Comparison of ENCODE assay signal across 8 mouse cellular contexts in the genomic region with DNA sequence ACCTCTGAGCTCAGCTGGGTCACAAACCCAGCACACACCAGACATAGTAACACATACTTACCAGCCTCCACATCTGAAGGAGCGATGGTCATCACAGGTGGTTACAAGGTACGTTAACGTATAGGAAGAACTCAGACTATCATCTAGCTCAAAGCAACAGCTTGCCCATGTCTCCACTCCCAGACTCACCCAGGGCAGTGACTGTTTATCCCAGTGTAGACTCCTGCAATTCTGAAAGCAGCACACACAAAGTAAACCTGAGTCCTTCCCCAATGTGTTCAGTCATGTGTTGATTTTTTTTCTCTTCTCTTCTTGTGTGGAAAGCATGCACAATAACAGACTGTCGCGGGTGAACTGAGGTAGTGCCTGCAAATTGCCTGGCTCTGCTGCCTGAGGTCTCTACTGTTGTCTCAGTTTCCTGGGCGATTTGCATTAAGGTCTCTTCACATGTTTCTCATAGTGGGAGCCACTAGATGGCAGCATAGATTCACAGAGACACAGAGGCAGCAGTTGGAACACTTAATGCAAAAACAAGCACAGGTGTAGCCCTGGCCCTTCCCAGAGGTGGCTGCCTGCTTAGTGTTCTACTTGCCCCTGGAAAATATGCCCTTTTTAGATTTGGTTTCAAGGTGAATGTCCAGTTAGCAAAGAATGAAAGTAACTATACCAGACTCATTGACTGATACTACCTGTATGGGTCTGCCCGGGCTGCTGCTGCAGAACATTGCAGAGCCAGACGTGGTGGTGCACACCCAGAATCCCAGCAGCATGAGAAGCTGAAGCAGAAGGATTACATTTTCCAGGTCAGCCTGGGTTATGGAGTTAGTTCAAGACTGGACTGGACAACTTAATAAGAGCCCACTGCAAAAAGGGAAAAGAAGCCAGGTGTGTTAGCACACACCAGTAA. TPM values are rescaled to one million over a fixed set of nuclear protein-coding genes. Genes with fewer than 3 reads are reported as not detected.
DNase-seq lines count a peak whose midpoint lies in the region; ATAC-seq and TF ChIP-seq lines count a peak whose summit lies in the region.

No protein-coding gene starts in this region.

- H3K27me3 ChIP-seq in liver, postnatal 0 days (ENCODE audit: insufficient read depth, low read length) = no peaks in the 10 kb centered on the region
- no peaks in the 10 kb centered on the region for H3K27me3 ChIP-seq in neural tube, embryonic 14.5 days (ENCODE audit: control insufficient read depth, insufficient read depth, low read length)

- H3K9ac ChIP-seq in liver, postnatal 0 days (replicated peaks) = no peak overlapping the region
- no peak overlapping the region for H3K9ac ChIP-seq in neural tube, embryonic 14.5 days (replicated peaks; ENCODE audit: low read depth, low read length)

- 51% methylated on average over 8 of the region's 8 CpGs for WGBS in liver, postnatal 0 days (ENCODE audit: insufficient replicate concordance)
- 51% methylated on average over 8 of the region's 8 CpGs for WGBS in neural tube, embryonic 14.5 days

- DNase-seq in adrenal gland, postnatal 10 days = peak; percentile 78
- DNase-seq in embryo, embryonic 9.5 days (ENCODE audit: extremely low spot score) = peak; percentile 77
- peak; percentile 55 to 74 for DNase-seq in heart, postnatal 14 days
- peak; percentile 75 to 78 for DNase-seq in kidney, postnatal 36 days
- peak; percentile 71 for DNase-seq in liver, postnatal 0 days
- DNase-seq in thymus, postnatal 10 days (ENCODE audit: low spot score in 2 of 2) = peak; percentile 46 to 78

- peaks cover 11% of the 10 kb centered on the region for H3K4me1 ChIP-seq in liver, postnatal 0 days (ENCODE audit: insufficient read depth)
- H3K4me1 ChIP-seq in neural tube, embryonic 14.5 days (ENCODE audit: control insufficient read depth, insufficient read depth, low read length) = no peaks in the 10 kb centered on the region

- intact Hi-C loops in heart, postnatal 14 days (cut with DNase I) = loop anchor here (1.0 to 10.0 kb wide), 2 partner anchors 288 to 390 kb away; no protein-coding TSS in a partner anchor

- ATAC-seq in CD4-positive, CD25-positive, alpha-beta regulatory T cell, adult 4 months = peak; percentile 81
- no peak for ATAC-seq in liver, postnatal 0 days
- ATAC-seq in neural tube, embryonic 14.5 days (ENCODE audit: low read depth) = peak; percentile 83

- no peak overlapping the region for H3K4me3 ChIP-seq in liver, postnatal 0 days (ENCODE audit: low read depth, low read length)
- no peak overlapping the region for H3K4me3 ChIP-seq in neural tube, embryonic 14.5 days (ENCODE audit: low read depth, low read length)

- H3K4me2 ChIP-seq in liver, postnatal 0 days (ENCODE audit: low read depth, low read length) = no peak overlapping the region
- no peak overlapping the region for H3K4me2 ChIP-seq in neural tube, embryonic 14.5 days (ENCODE audit: low read depth, low read length)

- TF ChIP-seq CTCF in liver, postnatal 0 days (IDR thresholded peaks at IDR 0.05; ENCODE audit: low read depth) = peak; percentile 96

- H3K27ac ChIP-seq in liver, postnatal 0 days (ENCODE audit: low read depth) = no peak overlapping the region
- H3K27ac ChIP-seq in neural tube, embryonic 14.5 days (ENCODE audit: low read depth, low read length) = no peak overlapping the region

- H3K9me3 ChIP-seq in liver, postnatal 0 days (ENCODE audit: low read length) = no peaks in the 10 kb centered on the region
- H3K9me3 ChIP-seq in neural tube, embryonic 14.5 days (ENCODE audit: control insufficient read depth, low read length) = no peaks in the 10 kb centered on the region

- no peaks in the 10 kb centered on the region for H3K36me3 ChIP-seq in liver, postnatal 0 days (replicated peaks; ENCODE audit: insufficient read depth, low read length)
- no peaks in the 10 kb centered on the region for H3K36me3 ChIP-seq in neural tube, embryonic 14.5 days (ENCODE audit: control insufficient read depth, insufficient read depth, low read length)

- no peak for TF ChIP-seq EP300 in liver, postnatal 0 days (IDR thresholded peaks at IDR 0.05; ENCODE audit: low read depth)

RNA-seq across cellular contexts. Expression of a gene that starts 11.8 kb away (rescaled TPM):
- polyA plus RNA-seq in CD4-positive, CD25-positive, alpha-beta regulatory T cell, adult 4 months (2017; shearing (Covaris generic)) = not detected
- total RNA-seq in adrenal gland, postnatal 10 days (2021) = 1 to 10 TPM; 1.7 to 2.0 TPM
- under 1 TPM; 0.48 to 0.63 TPM for total RNA-seq in heart, postnatal 14 days (2021)
- polyA plus RNA-seq in liver, postnatal 0 days (2015; fragmentation: Nextera tagmentation; extraction: Ambion mirVana) = 0.70 and 1.3 TPM in 2 replicates
- not detected in 2 replicates for polyA plus RNA-seq in neural tube, embryonic 14.5 days (2014; fragmentation: Nextera tagmentation; extraction: Ambion mirVana)

RNA-seq across cellular contexts. Expression of a gene that starts 38.8 kb away (rescaled TPM):
- under 1 TPM in 1 of 2 experiments, not detected in 1; 0.52 TPM for polyA plus RNA-seq in CD4-positive, CD25-positive, alpha-beta regulatory T cell, adult 4 months (2017; shearing (Covaris generic))
- 10 to 100 TPM; 30.2 to 38.2 TPM for total RNA-seq in adrenal gland, postnatal 10 days (2021)
- 10 to 100 TPM; 42.6 to 52.3 TPM for total RNA-seq in heart, postnatal 14 days (2021)
- polyA plus RNA-seq in liver, postnatal 0 days (2015; fragmentation: Nextera tagmentation; extraction: Ambion mirVana) = 73.8 and 76.9 TPM in 2 replicates
- 14.9 and 19.1 TPM in 2 replicates for polyA plus RNA-seq in neural tube, embryonic 14.5 days (2014; fragmentation: Nextera tagmentation; extraction: Ambion mirVana)

Comparison
In these comparisons a context has a peak if more than half of its experiments do, and no peak if none do; other contexts are left out.
1. RNA of a gene that starts 38.8 kb away (polyA plus RNA-seq): 73.8 to 76.9 TPM in liver, postnatal 0 days and 14.9 to 19.1 TPM in neural tube, embryonic 14.5 days; 0.52 TPM in CD4-positive, CD25-positive, alpha-beta regulatory T cell, adult 4 months; every median in the first group is over 10 times any median in the second.
2. Peak in every context shown above with its lines, with median percentiles within 50 percentile points of each other: DNase-seq.